Mouse (Mus musculus): ENCODE results near the gene Pappa. TPM values are rescaled to one million over a fixed set of nuclear protein-coding genes. Genes with fewer than 3 reads are reported as not detected.

Pappa gene
- polyA plus RNA-seq, 1 experiment from 2014 or later, result 0.69 TPM

DNA sequence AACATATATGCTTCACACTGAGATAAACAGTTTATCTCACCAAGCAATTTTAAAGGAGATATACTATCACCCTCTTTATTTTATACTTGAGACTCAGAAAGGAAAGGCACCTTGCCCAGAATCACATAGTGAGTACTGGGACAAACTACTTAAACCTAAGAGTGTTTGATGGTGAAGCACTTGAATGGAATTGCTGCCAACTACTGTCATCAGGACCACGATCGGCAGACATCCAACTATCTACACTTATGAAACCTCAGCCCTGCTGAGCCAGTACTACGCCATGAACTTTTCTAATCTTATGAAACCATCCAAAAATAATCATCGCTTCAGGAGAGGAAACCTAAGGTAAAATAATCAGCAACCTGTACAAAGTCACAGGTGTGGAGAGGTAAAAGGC lies 275.5 kb downstream of the Pappa start:
- Histone ChIP-seq H3K4me3 (no peak overlapping the region), H3K27ac (no peak overlapping the region), H3K27me3 (ENCODE audit: low read depth, poor library complexity, severe bottlenecking) (no peaks in the 10 kb centered on the region), H3K9me3 (replicated peaks) (no peaks in the 10 kb centered on the region), H3K36me3 (no peaks in the 10 kb centered on the region), H3K4me1 (peaks cover 16% of the 10 kb centered on the region)
- no peak for DNase-seq (ENCODE audit: low spot score)
- 96% methylated on average over 4 of the region's 4 CpGs for WGBS

DNA sequence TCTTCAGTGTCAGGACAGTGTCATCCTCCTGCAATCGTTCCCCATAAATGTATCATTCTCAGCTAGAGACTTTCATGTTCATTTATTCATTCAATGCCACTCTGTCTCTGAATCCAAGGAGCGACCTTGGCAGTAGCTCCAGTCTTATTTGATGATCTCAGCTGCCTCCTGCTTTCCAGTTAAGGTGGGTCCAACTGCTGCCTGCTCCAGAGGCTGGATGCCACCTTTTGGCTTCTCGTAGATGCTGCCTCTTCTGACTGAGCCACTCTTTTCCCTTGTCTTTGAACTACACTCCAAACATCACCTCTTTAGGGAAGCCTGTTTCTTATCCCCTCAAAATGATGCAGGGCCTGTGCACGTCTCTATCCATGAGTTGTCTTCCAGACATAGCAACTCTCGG lies 278.3 kb downstream of the Pappa start:
- Histone ChIP-seq H3K27ac (no peak overlapping the region), H3K27me3 (ENCODE audit: low read depth, poor library complexity, severe bottlenecking) (no peaks in the 10 kb centered on the region), H3K9me3 (replicated peaks) (no peaks in the 10 kb centered on the region), H3K4me3 (no peak overlapping the region), H3K4me1 (peaks cover 16% of the 10 kb centered on the region), H3K36me3 (no peaks in the 10 kb centered on the region)
- no peak for DNase-seq (ENCODE audit: low spot score)
- 75% methylated on average over 5 of the region's 5 CpGs for whole genome bisulfite sequencing

DNA sequence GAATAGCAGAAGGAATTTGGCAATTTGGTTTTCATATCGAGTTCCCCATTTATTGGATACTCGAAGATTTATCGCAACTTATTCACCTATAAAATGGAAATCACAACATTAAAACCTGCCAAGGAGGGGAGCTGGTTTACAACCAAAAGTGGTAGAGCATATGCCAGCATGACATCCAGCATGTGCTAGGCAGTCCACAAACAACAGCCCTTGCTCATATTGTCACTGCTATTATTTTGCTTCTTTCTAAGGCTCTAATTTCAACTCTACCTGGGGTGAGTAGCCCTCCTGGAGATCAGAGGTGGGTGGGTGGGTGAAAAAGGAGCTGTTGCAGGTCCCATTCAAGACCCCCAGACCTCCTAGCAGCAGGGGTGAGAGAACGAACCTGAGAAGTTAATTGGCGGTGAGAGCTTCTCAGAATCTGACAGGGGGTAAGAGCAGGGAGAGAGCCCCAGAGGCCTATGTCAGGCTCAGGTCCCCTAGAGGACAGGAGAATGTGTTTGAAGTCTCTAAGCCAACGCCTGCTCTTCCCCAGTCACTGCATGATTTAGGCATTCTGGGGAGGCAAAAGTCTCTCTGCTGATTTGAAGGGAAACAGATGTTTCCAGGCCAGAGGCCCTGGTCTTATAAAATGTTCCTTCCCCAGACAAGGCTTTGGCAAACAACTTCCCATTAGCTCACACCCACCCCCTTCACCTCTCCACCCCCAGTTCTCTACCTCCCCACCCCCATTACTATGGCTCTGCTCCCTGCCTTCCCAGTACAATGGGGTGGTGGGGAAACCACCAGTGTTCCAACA lies 279.1 kb downstream of the Pappa start:
- Histone ChIP-seq H3K9me3 (replicated peaks) (no peaks in the 10 kb centered on the region), H3K4me1 (peaks cover 16% of the 10 kb centered on the region), H3K27ac (peak overlapping the region; percentile 64), H3K36me3 (no peaks in the 10 kb centered on the region), H3K4me3 (no peak overlapping the region), H3K27me3 (ENCODE audit: low read depth, poor library complexity, severe bottlenecking) (no peaks in the 10 kb centered on the region)
- DNase-seq (ENCODE audit: low spot score), result peak; percentile 45
- 44% methylated on average over 6 of the region's 6 CpGs for WGBS

Data from limb, embryonic 10.5 days (tissue).